Mouse (Mus musculus) hindbrain, embryonic 10.5 days (tissue): Measurements from ENCODE around the gene Mrtfa. TPM values are rescaled to one million over a fixed set of nuclear protein-coding genes. Genes with fewer than 3 reads are reported as not detected.

Experiments used
- DNase-seq: peaks from one replicate; pipeline ENCODE4 v3.0.0-alpha.2; 2017; ENCODE audit warnings: low spot score
- H3K27ac ChIP-seq: fragments of 300-500 bp; sonication (generic); 2 replicates; pipeline ENCODE4 v1.5.1; 2016; ENCODE audit warnings: mild to moderate bottlenecking, moderate library complexity
- H3K27me3 ChIP-seq: fragments of 300-500 bp; sonication (generic); 2 replicates; pipeline ENCODE4 v1.6.1; 2016; ENCODE audit warnings: mild to moderate bottlenecking; ENCODE audit not compliant: poor library complexity, insufficient read depth, severe bottlenecking
- H3K36me3 ChIP-seq: fragments of 300-500 bp; sonication (generic); 2 replicates; pipeline ENCODE4 v1.6.1; 2016; ENCODE audit warnings: mild to moderate bottlenecking, moderate library complexity
- H3K4me1 ChIP-seq: fragments of 300-500 bp; sonication (generic); replicated peaks from 2 replicates; pipeline ENCODE4 v1.6.1; 2016; ENCODE audit warnings: mild to moderate bottlenecking
- H3K4me3 ChIP-seq: fragments of 300-500 bp; sonication (generic); 2 replicates; pipeline ENCODE4 v1.5.1; 2016; ENCODE audit warnings: mild to moderate bottlenecking, moderate library complexity
- H3K9me3 ChIP-seq: fragments of 300-500 bp; sonication (generic); 2 replicates; pipeline ENCODE4 v1.6.1; 2016; ENCODE audit warnings: mild to moderate bottlenecking, moderate library complexity
- WGBS: fragments of 180-500 bp; shearing (Covaris S2); methylation state at CpG from one replicate; pipeline ENCODE4 v1.1.7; 2016; 5-methylcytosine and 5-hydroxymethylcytosine counted together
- polyA plus RNA-seq: library from polyadenylated mRNA; unstranded; fragments of >200 nt; fragmentation: Nextera tagmentation; extraction: Ambion mirVana; gene quantifications from 2 replicates; pipeline ENCODE4 v1.2.1, GENCODE M21; 2016

Gene Mrtfa
- polyA plus RNA-seq, 1 experiment from 2014 or later, result 31.3 TPM

DNA sequence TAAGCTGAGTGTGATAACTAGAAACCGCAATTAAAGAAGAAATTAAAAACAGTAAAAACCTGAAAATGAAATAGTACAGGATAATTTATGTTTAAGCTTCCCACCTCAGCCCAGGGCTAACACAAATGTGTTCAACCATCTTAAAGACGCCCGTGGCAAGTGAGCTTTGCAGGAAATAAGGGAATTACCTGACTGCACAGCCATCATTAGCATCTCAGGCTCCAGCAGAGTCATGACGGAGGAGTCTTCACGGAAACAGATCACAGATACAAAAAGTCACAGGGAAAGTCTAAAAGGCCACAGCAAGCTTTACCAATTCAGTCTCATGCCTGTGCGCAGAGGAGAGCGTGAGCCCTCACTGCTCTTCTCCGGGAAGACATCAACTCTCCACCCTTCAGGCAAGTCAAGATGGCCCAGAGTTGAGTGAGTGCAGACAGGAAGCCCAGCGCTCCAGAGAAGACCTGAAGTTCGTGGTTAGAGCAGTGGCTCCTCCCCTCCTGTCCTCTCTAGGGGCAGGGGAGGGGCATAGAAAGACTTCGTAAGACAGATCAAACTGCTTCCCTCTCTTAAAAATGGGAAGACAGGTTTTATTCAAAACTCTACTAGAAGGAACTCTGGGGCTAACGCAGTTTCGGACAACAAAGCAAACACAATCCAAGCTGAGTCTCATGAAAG, 85.8 kb downstream of the Mrtfa start:
- DNase-seq, result no peak
- no peaks in the 10 kb centered on the region for H3K9me3 ChIP-seq
- no peak overlapping the region for H3K4me3 ChIP-seq
- peaks cover 43% of the 10 kb centered on the region for H3K4me1 ChIP-seq
- 56% methylated on average over 13 of the region's 13 CpGs for WGBS
- H3K27ac ChIP-seq, result no peak overlapping the region
- no peaks in the 10 kb centered on the region for H3K27me3 ChIP-seq
- no peaks in the 10 kb centered on the region for H3K36me3 ChIP-seq

- Histone ChIP-seq H3K4me1 (peaks cover 43% of the 10 kb centered on the region), H3K9me3 (no peaks in the 10 kb centered on the region), H3K27me3 (no peaks in the 10 kb centered on the region), H3K36me3 (no peaks in the 10 kb centered on the region), H3K4me3 (no peak overlapping the region), H3K27ac (no peak overlapping the region)
- 86% methylated on average over 3 of the region's 3 CpGs for WGBS
- no peak for DNase-seq
Observed at GRCm38 (mm10) chr15:81103500-81103899, 87.1 kb downstream of the Mrtfa start.

GRCm38 (mm10) chr15:81102274-81102879, 88.2 kb downstream of the Mrtfa start:
- 82% methylated on average over 13 of the region's 13 CpGs for WGBS
- DNase-seq, result no peak
- H3K27me3 ChIP-seq, result no peaks in the 10 kb centered on the region
- no peaks in the 10 kb centered on the region for H3K9me3 ChIP-seq
- no peaks in the 10 kb centered on the region for H3K36me3 ChIP-seq
- H3K27ac ChIP-seq, result no peak overlapping the region
- H3K4me3 ChIP-seq, result no peak overlapping the region
- peaks cover 46% of the 10 kb centered on the region for H3K4me1 ChIP-seq

GRCm38 (mm10) chr15:81101316-81101715, 89.2 kb downstream of the Mrtfa start:
- WGBS, result 82% methylated on average over 5 of the region's 5 CpGs
- H3K9me3 ChIP-seq, result no peaks in the 10 kb centered on the region

DNA sequence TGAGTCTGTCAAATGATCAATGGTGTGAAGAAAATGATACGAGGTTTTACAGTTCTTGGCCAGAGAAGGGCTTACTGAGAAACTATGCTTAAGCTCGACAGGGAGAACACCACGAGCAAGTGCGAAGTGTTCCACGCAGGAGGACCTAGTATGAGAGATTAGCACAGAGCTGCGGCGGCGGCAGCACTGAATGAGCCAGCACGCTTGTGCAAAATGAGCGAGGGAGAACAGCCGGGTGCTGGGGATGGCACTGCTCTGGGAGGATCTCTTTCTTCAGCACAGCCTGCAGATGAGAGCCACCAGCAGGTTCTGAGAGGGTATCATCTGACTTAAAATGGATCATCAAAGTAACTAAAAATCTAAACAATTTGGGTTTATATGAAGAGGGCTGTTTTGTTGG, 91.3 kb downstream of the Mrtfa start:
- no peaks in the 10 kb centered on the region for H3K9me3 ChIP-seq
- 90% methylated on average over 11 of the region's 11 CpGs for WGBS
- H3K4me1 ChIP-seq, result peaks cover 27% of the 10 kb centered on the region
- no peak for DNase-seq
- no peak overlapping the region for H3K4me3 ChIP-seq
- H3K36me3 ChIP-seq, result no peaks in the 10 kb centered on the region
- H3K27me3 ChIP-seq, result no peaks in the 10 kb centered on the region
- no peak overlapping the region for H3K27ac ChIP-seq

More at GRCm38 (mm10) chr15:81101316-81101715, 89.2 kb downstream of the Mrtfa start:
- no peak overlapping the region for H3K27ac ChIP-seq
- H3K4me1 ChIP-seq, result peaks cover 48% of the 10 kb centered on the region
- H3K27me3 ChIP-seq, result no peaks in the 10 kb centered on the region
- H3K36me3 ChIP-seq, result no peaks in the 10 kb centered on the region
- no peak overlapping the region for H3K4me3 ChIP-seq
- no peak for DNase-seq

DNA sequence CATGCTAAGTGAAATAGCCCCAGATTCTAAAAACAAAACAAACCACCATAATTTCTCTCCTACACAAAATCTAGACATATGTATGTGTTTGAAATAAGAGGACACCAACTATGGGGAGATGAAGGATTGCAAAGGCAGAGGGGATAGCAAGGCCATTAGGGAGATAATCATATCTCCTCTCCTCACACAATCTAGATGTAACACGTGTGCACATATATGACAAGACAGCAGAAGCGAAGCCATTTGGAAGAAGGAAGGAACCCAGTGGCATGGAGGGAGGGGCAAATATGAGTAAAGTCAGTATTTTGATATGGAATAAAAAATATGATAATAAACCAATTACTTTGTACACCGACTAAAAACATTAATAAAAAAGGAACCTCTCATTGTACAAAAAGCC, 91.9 kb downstream of the Mrtfa start:
- H3K36me3 ChIP-seq, result no peaks in the 10 kb centered on the region
- H3K27ac ChIP-seq, result no peak overlapping the region
- WGBS, result 94% methylated on average over 3 of the region's 3 CpGs
- DNase-seq, result no peak
- H3K9me3 ChIP-seq, result no peaks in the 10 kb centered on the region
- H3K4me3 ChIP-seq, result no peak overlapping the region
- peaks cover 24% of the 10 kb centered on the region; the same call in 1 of the 2 replicates for H3K4me1 ChIP-seq
- H3K27me3 ChIP-seq, result no peaks in the 10 kb centered on the region

DNA sequence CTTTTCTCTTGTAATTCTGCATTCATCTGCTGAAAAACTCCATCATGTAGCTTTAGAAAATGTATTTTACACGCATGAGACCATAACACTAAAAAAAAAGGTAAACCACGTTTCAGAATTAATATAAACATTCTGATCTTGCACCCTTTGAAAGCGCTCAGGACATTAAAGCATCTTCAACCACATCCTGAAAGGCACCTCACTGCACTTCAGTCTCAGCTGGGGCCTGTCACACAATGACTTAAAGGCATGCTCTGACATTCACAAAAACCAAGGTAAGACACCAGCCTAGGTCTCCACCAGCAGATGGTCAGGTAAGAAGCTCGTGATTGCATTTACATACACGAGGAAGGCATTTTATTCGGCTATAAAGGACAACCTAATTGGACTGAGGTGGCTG, 92.7 kb downstream of the Mrtfa start:
- H3K4me3 ChIP-seq, result no peak overlapping the region
- H3K9me3 ChIP-seq, result no peaks in the 10 kb centered on the region
- no peak for DNase-seq
- H3K27me3 ChIP-seq, result no peaks in the 10 kb centered on the region
- no peak overlapping the region for H3K27ac ChIP-seq
- 83% methylated on average over 6 of the region's 6 CpGs for WGBS
- H3K36me3 ChIP-seq, result no peaks in the 10 kb centered on the region
- peaks cover 17% of the 10 kb centered on the region; the same call in 1 of the 2 replicates for H3K4me1 ChIP-seq

DNA sequence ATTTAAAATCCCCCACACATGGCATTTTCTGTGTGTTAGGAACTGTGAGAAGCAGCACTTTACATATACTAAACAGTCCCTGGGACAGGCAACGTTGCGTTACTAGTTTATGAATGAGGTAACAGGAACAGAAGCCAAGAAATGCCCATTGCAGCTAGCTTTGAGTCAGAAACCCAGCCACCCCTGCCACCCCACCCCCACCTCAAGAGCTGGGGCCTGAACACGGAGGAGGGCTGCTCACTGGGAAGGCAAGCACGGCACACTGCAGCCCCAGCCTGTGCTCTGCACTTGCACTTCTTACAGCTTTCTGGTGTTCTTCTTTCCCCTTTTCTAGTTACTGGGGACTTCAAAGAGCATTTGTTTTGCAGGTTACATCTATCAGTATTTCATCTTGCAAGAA, 93.1 kb downstream of the Mrtfa start:
- Histone ChIP-seq H3K36me3 (no peaks in the 10 kb centered on the region), H3K27me3 (no peaks in the 10 kb centered on the region), H3K27ac (no peak overlapping the region), H3K9me3 (no peaks in the 10 kb centered on the region), H3K4me1 (peaks cover 13% of the 10 kb centered on the region; the same call in 1 of the 2 replicates), H3K4me3 (no peak overlapping the region)
- no peak for DNase-seq
- 50% methylated on average over 4 of the region's 4 CpGs for WGBS

- peaks cover 13% of the 10 kb centered on the region; the same call in 1 of the 2 replicates for H3K4me1 ChIP-seq
- no peak for DNase-seq
- WGBS, result 86% methylated on average over 7 of the region's 7 CpGs
- H3K9me3 ChIP-seq, result no peaks in the 10 kb centered on the region
- no peak overlapping the region for H3K4me3 ChIP-seq
- H3K36me3 ChIP-seq, result no peaks in the 10 kb centered on the region
- no peaks in the 10 kb centered on the region for H3K27me3 ChIP-seq
- H3K27ac ChIP-seq, result no peak overlapping the region
Observed at GRCm38 (mm10) chr15:81096329-81097055, 94.1 kb downstream of the Mrtfa start.

DNA sequence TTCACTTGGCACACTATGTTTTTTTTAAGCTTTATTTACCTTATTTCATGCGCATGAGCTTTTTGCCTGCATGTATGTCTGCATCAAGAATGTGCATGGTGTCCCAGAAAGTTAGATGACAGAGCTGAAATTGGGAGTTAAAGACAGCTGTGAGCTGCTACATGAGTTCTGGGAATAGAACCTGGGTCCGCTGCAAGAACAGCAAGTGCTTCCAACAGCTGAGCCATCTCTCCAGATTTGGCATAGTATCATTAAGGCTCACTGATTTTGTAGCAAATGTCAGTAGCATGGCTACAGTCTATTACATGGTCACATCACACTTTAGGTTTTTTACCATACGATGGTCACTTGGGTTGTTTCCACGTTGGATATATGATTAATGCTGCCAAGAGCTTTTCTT, 97.5 kb downstream of the Mrtfa start:
- no peak for DNase-seq
- H3K4me1 ChIP-seq, result peaks cover 10% of the 10 kb centered on the region; the same call in 1 of the 2 replicates
- H3K4me3 ChIP-seq, result no peak overlapping the region
- H3K36me3 ChIP-seq, result no peaks in the 10 kb centered on the region
- H3K27ac ChIP-seq, result no peak overlapping the region
- WGBS, result 94% methylated on average over 4 of the region's 4 CpGs
- no peaks in the 10 kb centered on the region for H3K9me3 ChIP-seq
- no peaks in the 10 kb centered on the region for H3K27me3 ChIP-seq

GRCm38 (mm10) chr15:81091718-81092117, 98.8 kb downstream of the Mrtfa start:
- DNase-seq, result no peak
- Histone ChIP-seq H3K27ac (no peak overlapping the region), H3K36me3 (no peaks in the 10 kb centered on the region), H3K27me3 (no peaks in the 10 kb centered on the region), H3K4me1 (peaks cover 11% of the 10 kb centered on the region; the same call in 1 of the 2 replicates), H3K9me3 (no peaks in the 10 kb centered on the region), H3K4me3 (no peak overlapping the region)
- WGBS, result 83% methylated on average over 9 of the region's 9 CpGs

- no peak for DNase-seq
- H3K36me3 ChIP-seq, result no peaks in the 10 kb centered on the region
- peaks cover 12% of the 10 kb centered on the region; the same call in 1 of the 2 replicates for H3K4me1 ChIP-seq
- no peaks in the 10 kb centered on the region for H3K27me3 ChIP-seq
- 76% methylated on average over 7 of the region's 7 CpGs for WGBS
- H3K9me3 ChIP-seq, result no peaks in the 10 kb centered on the region
- H3K4me3 ChIP-seq, result no peak overlapping the region
- H3K27ac ChIP-seq, result no peak overlapping the region
Observed at GRCm38 (mm10) chr15:81087529-81087928, 103.0 kb downstream of the Mrtfa start.
